Mouse (Mus musculus) urinary bladder, adult 2 months (tissue): Measurements from ENCODE around the gene Utp14b. TPM values are rescaled to one million over a fixed set of nuclear protein-coding genes. Genes with fewer than 3 reads are reported as not detected.

ENCODE experiments used
- DNase-seq: peaks from one replicate; pipeline ENCODE4 v3.0.0; 2022; ENCODE audit warnings: low spot score
- polyA plus RNA-seq: library from polyadenylated mRNA; depleted of rRNA; stranded (reverse); fragments of >200 nt; gene quantifications from 2 replicates; pipeline ENCODE4 v1.2.3, GENCODE M21; 2012; rRNA removed

Utp14b gene
- polyA plus RNA-seq, 1 experiment: 2.1 TPM

DNA sequence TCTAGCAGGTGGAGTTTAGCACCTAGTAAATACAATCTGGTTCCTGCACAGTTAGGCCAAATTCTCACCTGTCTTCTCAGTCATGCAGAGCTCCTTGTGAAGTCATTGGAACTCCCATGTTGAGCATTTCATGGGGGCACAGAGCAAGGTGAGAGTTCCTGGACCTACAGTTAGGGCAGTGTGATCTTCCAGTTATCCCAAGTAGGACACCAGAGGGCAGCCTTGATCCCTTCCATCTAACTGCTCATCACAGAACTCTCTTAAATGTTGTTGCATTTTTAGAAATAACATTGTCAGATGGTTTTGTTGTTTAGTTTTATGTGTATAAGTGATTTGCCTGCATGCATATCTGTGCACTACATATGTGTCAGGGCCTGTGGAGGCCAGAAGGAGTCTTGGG is 29.0 kb downstream of the Utp14b start:
- DNase-seq: no peak

DNA sequence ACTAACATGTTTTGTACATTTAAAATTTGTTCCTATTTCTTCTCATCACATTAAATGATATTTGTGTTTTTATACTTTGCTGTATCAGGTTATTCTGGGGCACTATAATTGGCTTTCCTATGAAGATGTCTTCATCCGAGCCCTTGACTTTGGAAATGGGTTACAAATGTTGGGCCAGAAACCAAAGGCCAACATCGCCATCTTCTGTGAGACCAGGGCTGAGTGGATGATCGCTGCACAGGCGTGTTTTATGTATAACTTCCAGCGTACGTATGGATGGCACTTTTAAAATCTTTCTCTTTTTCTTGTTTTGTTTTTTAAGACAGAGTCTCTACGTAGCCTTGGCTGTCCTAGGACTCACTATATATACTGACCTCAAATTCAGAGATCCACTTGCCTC is 30.3 kb downstream of the Utp14b start:
- DNase-seq: no peak

- DNase-seq: no peak
These were observed 36.8 kb downstream of the Utp14b start for GRCm38 (mm10) chr1:78694503-78695258.

DNA sequence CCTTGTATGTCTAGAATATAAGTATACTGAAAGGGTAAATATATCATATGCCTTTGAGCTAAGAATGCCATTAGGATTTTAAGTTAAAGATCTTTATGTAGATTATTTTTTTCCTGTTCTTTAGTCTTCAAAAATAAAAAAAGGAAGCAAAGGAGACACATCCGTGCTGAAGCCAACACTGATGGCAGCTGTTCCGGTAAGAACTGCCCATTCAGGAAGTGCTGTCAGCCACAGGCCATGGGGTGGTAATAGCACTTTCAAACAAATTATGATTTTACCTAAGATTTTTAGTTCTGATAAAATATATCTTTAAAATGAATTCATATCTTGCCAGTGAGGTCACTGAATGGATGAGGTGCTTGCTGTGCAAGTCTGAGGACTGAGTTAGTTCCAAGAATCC is 38.5 kb downstream of the Utp14b start:
- DNase-seq: no peak

DNA sequence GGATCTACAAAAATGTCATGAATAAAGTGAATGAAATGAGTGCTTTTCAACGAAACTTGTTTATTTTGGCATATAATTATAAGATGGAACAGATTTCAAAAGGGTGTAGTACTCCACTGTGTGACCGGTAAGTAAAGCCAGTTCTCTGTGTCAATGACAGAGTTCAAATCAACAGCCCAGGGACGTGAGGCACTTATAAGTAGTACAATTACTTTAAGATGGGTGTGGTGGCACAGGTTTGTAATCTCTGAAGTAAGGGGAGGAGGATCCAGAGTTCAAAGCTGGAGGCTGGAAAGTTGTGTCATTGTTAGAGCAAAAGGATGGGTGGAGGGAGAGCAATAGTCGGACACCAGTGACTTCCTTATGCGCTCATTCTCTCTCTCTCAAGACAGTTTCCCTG is 39.1 kb downstream of the Utp14b start:
- DNase-seq: no peak

DNA sequence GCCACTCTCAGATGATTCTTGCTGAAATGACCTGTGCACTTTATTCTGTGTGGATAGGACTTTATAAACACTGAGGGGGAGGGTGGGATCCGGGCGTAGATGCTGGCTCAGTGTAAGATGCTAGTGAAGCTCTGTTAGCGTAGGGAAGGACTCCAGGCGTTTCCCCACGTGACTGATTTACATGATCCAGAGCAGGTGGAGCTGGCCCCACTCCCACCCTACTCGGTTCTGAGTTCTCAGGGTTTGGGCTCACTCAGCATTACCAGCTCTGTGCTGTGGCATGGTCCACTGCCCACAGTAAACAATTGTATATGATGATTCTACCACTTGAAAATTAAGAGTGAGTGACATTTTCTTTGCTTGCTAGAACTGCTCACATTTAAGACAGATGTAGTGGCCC is 40.3 kb downstream of the Utp14b start:
- no peak for DNase-seq

DNA sequence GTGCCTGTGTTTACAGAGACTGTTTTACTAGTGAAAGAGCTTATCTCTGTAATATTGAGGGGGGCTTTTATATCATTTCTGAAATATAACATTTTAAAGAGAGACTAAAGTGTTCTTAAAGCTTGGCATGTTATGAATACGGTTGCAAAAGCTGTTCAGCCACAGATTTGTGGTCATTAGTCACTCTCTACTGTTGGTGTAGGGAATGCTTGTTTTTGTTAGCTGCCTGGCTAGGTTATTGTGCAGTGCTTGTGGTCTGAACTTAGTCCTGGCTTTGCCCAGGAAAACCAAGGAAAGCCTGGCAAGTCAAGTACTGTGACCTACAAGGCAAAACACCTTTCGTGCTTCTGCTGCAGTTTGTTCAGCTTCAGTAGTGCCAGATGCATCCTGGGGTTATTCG is 43.9 kb downstream of the Utp14b start:
- DNase-seq: no peak

DNA sequence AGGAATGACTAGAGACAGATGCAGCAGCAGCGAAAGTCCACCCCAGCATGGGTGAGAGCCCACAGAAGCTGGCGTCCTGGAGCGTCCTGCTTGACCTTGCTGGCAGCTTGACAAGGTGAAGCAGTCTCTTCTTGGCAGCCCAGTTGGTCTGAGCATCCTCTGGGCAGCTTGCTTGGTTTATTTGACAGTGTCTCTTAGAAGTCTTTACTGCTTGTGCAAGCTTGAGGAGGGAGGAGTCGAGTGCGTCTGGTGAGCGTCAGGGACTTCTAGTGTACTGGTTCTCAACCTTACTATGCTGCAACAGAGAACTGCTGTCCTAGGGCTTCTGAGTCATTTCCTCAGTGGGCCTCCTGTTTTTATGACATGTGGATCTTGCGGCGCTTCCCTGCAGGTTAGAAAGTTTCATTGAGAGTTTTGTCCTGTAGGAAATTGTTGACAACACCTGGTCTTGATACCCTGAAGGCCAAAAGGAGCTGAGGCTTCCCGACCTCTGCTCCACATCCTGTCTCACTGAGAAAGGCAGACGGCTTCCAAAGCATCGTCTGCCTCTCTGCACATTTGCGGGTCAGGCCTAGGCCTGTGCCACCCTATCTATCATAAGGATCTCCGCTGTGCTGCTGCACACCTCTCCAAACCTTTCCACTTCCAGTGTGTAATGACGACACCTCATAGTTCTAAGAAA is 44.6 kb downstream of the Utp14b start:
- no peak for DNase-seq

DNA sequence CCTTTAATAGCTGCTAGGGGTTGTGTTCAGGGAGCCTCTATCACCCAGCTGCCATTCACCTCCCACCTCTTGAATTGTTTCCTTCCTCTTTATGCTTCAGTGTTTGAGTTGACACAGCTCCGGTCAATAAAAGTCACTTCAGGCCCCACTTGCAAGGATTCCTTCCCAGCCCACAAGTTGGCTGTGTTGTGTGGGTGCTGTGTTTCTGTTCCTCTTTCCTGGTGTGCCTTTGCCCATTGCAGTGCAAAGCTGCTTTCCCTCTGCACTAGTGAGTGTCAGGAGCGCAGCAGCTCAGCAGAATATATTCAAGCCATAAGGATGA is 45.1 kb downstream of the Utp14b start:
- no peak for DNase-seq

- DNase-seq: no peak
These were observed 48.5 kb downstream of the Utp14b start for GRCm38 (mm10) chr1:78706338-78706737.

- no peak for DNase-seq
These were observed 49.4 kb downstream of the Utp14b start for GRCm38 (mm10) chr1:78707280-78707679.

- no peak for DNase-seq
These were observed 52.2 kb downstream of the Utp14b start for GRCm38 (mm10) chr1:78710026-78710425.

GRCm38 (mm10) chr1:78710613-78711329 is 52.9 kb downstream of the Utp14b start:
- no peak for DNase-seq

Other genes starting within 250 kb of the Utp14b start
- 36.0 and 36.7 TPM in 2 replicates for gene Farsb, start 169.1 kb upstream of the Utp14b start, polyA plus RNA-seq
- gene Mogat1, start 147.0 kb upstream of the Utp14b start, polyA plus RNA-seq: 0.38 and 1.4 TPM in 2 replicates
- 0.06 TPM in 2 replicates for gene BC035947, start 145.9 kb upstream of the Utp14b start, polyA plus RNA-seq
- gene Acsl3, start 213 bp upstream of the Utp14b start, polyA plus RNA-seq: 20.5 and 21.5 TPM in 2 replicates
- gene Kcne4, start 158.7 kb downstream of the Utp14b start, polyA plus RNA-seq: 17.3 and 19.4 TPM in 2 replicates